Mouse (Mus musculus) neural tube, embryonic 13.5 days (tissue): ENCODE results near the gene Cltc. TPM values are rescaled to one million over a fixed set of nuclear protein-coding genes. Genes with fewer than 3 reads are reported as not detected.
A peak's percentile ranks its signal among the peaks of the same experiment; 100 is the strongest.
"Not testable (repeated sequence)": the region's sequence is repeated elsewhere in the genome, so short reads cannot be mapped to it uniquely, and the experiment has no call there.

Source experiments
- ATAC-seq: fragments of 200-750 bp; cut with Nextera tagmentation; 2 replicates; pipeline ENCODE4 v1.8.0; 2017; ENCODE audit warnings: low read depth, mild to moderate bottlenecking, moderate TSS enrichment, moderate library complexity
- H3K27ac ChIP-seq: fragments of 300-500 bp; sonication (generic); replicated peaks from 2 replicates; pipeline ENCODE4 v1.5.1; 2015; ENCODE audit warnings: moderate library complexity, mild to moderate bottlenecking, inconsistent platforms
- H3K27me3 ChIP-seq: fragments of 300-500 bp; sonication (generic); 2 replicates; pipeline ENCODE4 v1.6.1; 2015; ENCODE audit warnings: mild to moderate bottlenecking, inconsistent platforms
- H3K36me3 ChIP-seq: fragments of 300-500 bp; sonication (generic); 2 replicates; pipeline ENCODE4 v1.6.1; 2015; ENCODE audit warnings: mild to moderate bottlenecking, inconsistent platforms
- H3K4me1 ChIP-seq: fragments of 300-500 bp; sonication (generic); replicated peaks from 2 replicates; pipeline ENCODE4 v1.6.1; 2015; ENCODE audit warnings: inconsistent platforms
- H3K4me2 ChIP-seq: fragments of 300-500 bp; sonication (generic); 2 replicates; pipeline ENCODE4 v1.6.1; 2015; ENCODE audit warnings: inconsistent platforms, mild to moderate bottlenecking, moderate library complexity
- H3K4me3 ChIP-seq: fragments of 300-500 bp; sonication (generic); 2 replicates; pipeline ENCODE4 v1.5.1; 2015; ENCODE audit warnings: mild to moderate bottlenecking, inconsistent platforms
- H3K9ac ChIP-seq: fragments of 300-500 bp; sonication (generic); 2 replicates; pipeline ENCODE4 v1.6.1; 2015; ENCODE audit warnings: moderate library complexity, mild to moderate bottlenecking, inconsistent platforms
- H3K9me3 ChIP-seq: fragments of 300-500 bp; sonication (generic); 2 replicates; pipeline ENCODE4 v1.6.1; 2016; ENCODE audit warnings: inconsistent platforms
- WGBS: fragments of 180-500 bp; shearing (Covaris S2); methylation state at CpG from one replicate; pipeline ENCODE4 v1.1.7; 2015; 5-methylcytosine and 5-hydroxymethylcytosine counted together
- polyA plus RNA-seq: library from polyadenylated mRNA; unstranded; fragments of >200 nt; fragmentation: Nextera tagmentation; extraction: Ambion mirVana; gene quantifications from 2 replicates; pipeline ENCODE4 v1.2.1, GENCODE M21; 2015

Cltc gene
- polyA plus RNA-seq, 1 experiment from 2014 or later = 140 TPM

GRCm38 (mm10) chr11:86757142-86757479, 254 bp downstream of the Cltc start:
- Histone ChIP-seq H3K9ac (peak overlapping the region; percentile 97), H3K27ac (peak overlapping the region; percentile 96), H3K36me3 (peaks cover 3% of the 10 kb centered on the region; the same call in 1 of the 2 replicates), H3K4me1 (peaks cover 44% of the 10 kb centered on the region), H3K9me3 (no peaks in the 10 kb centered on the region), H3K4me2 (peak overlapping the region; percentile 98), H3K4me3 (peak overlapping the region; percentile 95), H3K27me3 (no peaks in the 10 kb centered on the region)
- ATAC-seq = peak; percentile 84
- WGBS = under 1% methylated on average over 18 of the region's 18 CpGs

- WGBS = under 1% methylated on average over 31 of the region's 31 CpGs
- peak overlapping the region; percentile 98 for H3K4me2 ChIP-seq
Observed at GRCm38 (mm10) chr11:86756156-86757141, 916 bp downstream of the Cltc start.

GRCm38 (mm10) chr11:86752404-86752803, 5.0 kb downstream of the Cltc start:
- ATAC-seq = no peak
- Histone ChIP-seq H3K27ac (no peak overlapping the region), H3K4me3 (no peak overlapping the region), H3K4me1 (peaks cover 40% of the 10 kb centered on the region), H3K4me2 (no peak overlapping the region), H3K36me3 (peaks cover 3% of the 10 kb centered on the region; the same call in 1 of the 2 replicates), H3K9me3 (no peaks in the 10 kb centered on the region), H3K9ac (no peak overlapping the region), H3K27me3 (no peaks in the 10 kb centered on the region)

More at GRCm38 (mm10) chr11:86756156-86757141, 916 bp downstream of the Cltc start:
- peak; percentile 29 for ATAC-seq
- H3K27me3 ChIP-seq = no peaks in the 10 kb centered on the region
- peaks cover 45% of the 10 kb centered on the region for H3K4me1 ChIP-seq
- H3K4me3 ChIP-seq = peak overlapping the region; percentile 95
- peak overlapping the region; percentile 96 for H3K27ac ChIP-seq
- peaks cover 3% of the 10 kb centered on the region; the same call in 1 of the 2 replicates for H3K36me3 ChIP-seq
- H3K9ac ChIP-seq = peak overlapping the region; percentile 97
- H3K9me3 ChIP-seq = no peaks in the 10 kb centered on the region

- Histone ChIP-seq H3K36me3 (peaks cover 3% of the 10 kb centered on the region; the same call in 1 of the 2 replicates), H3K27ac (no peak overlapping the region), H3K4me1 (peaks cover 36% of the 10 kb centered on the region), H3K9ac (no peak overlapping the region), H3K4me3 (no peak overlapping the region), H3K4me2 (no peak overlapping the region), H3K27me3 (no peaks in the 10 kb centered on the region), H3K9me3 (no peaks in the 10 kb centered on the region)
- 92% methylated on average over 1 of the region's 1 CpGs for WGBS
- ATAC-seq = no peak
Observed at GRCm38 (mm10) chr11:86751010-86751409, 6.4 kb downstream of the Cltc start.

- ATAC-seq = no peak
- Histone ChIP-seq H3K4me3 (no peak overlapping the region), H3K9ac (no peak overlapping the region), H3K27ac (0 out of 2 replicates have a peak overlapping the region, but pooled peaks have one; percentile 23), H3K27me3 (no peaks in the 10 kb centered on the region), H3K4me1 (peaks cover 33% of the 10 kb centered on the region), H3K9me3 (no peaks in the 10 kb centered on the region), H3K4me2 (0 out of 2 replicates have a peak overlapping the region, but pooled peaks have one; percentile 1), H3K36me3 (peaks cover 3% of the 10 kb centered on the region; the same call in 1 of the 2 replicates)
- WGBS = 67% methylated on average over 3 of the region's 3 CpGs
Observed at GRCm38 (mm10) chr11:86749776-86750423, 7.5 kb downstream of the Cltc start.

GRCm38 (mm10) chr11:86745634-86746404, 11.5 kb downstream of the Cltc start:
- no peak overlapping the region for H3K27ac ChIP-seq
- H3K9me3 ChIP-seq = no peaks in the 10 kb centered on the region
- WGBS = 78% methylated on average over 3 of the region's 3 CpGs
- H3K4me2 ChIP-seq = no peak overlapping the region
- H3K4me3 ChIP-seq = no peak overlapping the region
- no peaks in the 10 kb centered on the region for H3K27me3 ChIP-seq
- ATAC-seq = no peak
- no peaks in the 10 kb centered on the region for H3K36me3 ChIP-seq
- no peak overlapping the region for H3K9ac ChIP-seq
- peaks cover 10% of the 10 kb centered on the region for H3K4me1 ChIP-seq

GRCm38 (mm10) chr11:86742605-86743004, 14.8 kb downstream of the Cltc start:
- Histone ChIP-seq H3K9me3 (no peaks in the 10 kb centered on the region), H3K4me2 (no peak overlapping the region), H3K36me3 (no peaks in the 10 kb centered on the region), H3K27me3 (no peaks in the 10 kb centered on the region), H3K9ac (no peak overlapping the region), H3K4me1 (peaks cover 6% of the 10 kb centered on the region), H3K27ac (no peak overlapping the region), H3K4me3 (no peak overlapping the region)
- WGBS = 59% methylated on average over 2 of the region's 2 CpGs
- no peak for ATAC-seq

GRCm38 (mm10) chr11:86741505-86741904, 15.9 kb downstream of the Cltc start:
- Histone ChIP-seq H3K4me1 (peaks cover 6% of the 10 kb centered on the region), H3K27me3 (no peaks in the 10 kb centered on the region), H3K27ac (no peak overlapping the region), H3K36me3 (no peaks in the 10 kb centered on the region), H3K4me3 (no peak overlapping the region), H3K4me2 (no peak overlapping the region), H3K9me3 (no peaks in the 10 kb centered on the region), H3K9ac (no peak overlapping the region)
- WGBS = 96% methylated on average over 5 of the region's 5 CpGs
- ATAC-seq = no peak

GRCm38 (mm10) chr11:86739470-86739869, 17.9 kb downstream of the Cltc start:
- H3K4me1 ChIP-seq = no peaks in the 10 kb centered on the region
- H3K27ac ChIP-seq = no peak overlapping the region
- 98% methylated on average over 2 of the region's 2 CpGs for WGBS
- peaks cover 14% of the 10 kb centered on the region for H3K36me3 ChIP-seq
- no peak overlapping the region for H3K4me3 ChIP-seq
- ATAC-seq = no peak
- H3K4me2 ChIP-seq = no peak overlapping the region
- H3K9me3 ChIP-seq = no peaks in the 10 kb centered on the region
- H3K27me3 ChIP-seq = no peaks in the 10 kb centered on the region
- H3K9ac ChIP-seq = no peak overlapping the region

GRCm38 (mm10) chr11:86738956-86739355, 18.4 kb downstream of the Cltc start:
- no peaks in the 10 kb centered on the region for H3K4me1 ChIP-seq
- H3K4me2 ChIP-seq = no peak overlapping the region
- ATAC-seq = no peak
- peaks cover 17% of the 10 kb centered on the region for H3K36me3 ChIP-seq
- no peaks in the 10 kb centered on the region for H3K9me3 ChIP-seq
- WGBS = 94% methylated on average over 1 of the region's 1 CpGs
- no peak overlapping the region for H3K9ac ChIP-seq
- no peak overlapping the region for H3K4me3 ChIP-seq
- H3K27ac ChIP-seq = no peak overlapping the region
- H3K27me3 ChIP-seq = no peaks in the 10 kb centered on the region

- H3K9me3 ChIP-seq, H3K9ac ChIP-seq, H3K4me3 ChIP-seq, H3K27ac ChIP-seq, H3K4me1 ChIP-seq, H3K4me2 ChIP-seq, ATAC-seq, H3K27me3 ChIP-seq: not testable (repeated sequence)
- WGBS = 95% methylated on average over 1 of the region's 1 CpGs
- peaks cover 17% of the 10 kb centered on the region for H3K36me3 ChIP-seq
Observed at GRCm38 (mm10) chr11:86738308-86738707, 19.1 kb downstream of the Cltc start.
